Mouse (Mus musculus): ENCODE measurements around the gene 4921536K21Rik. TPM values are rescaled to one million over a fixed set of nuclear protein-coding genes. Genes with fewer than 3 reads are reported as not detected.

Gene 4921536K21Rik
- polyA plus RNA-seq, 1 experiment from 2014 or later, result not detected

GRCm38 (mm10) chr11:3903046-3903445 is 8.1 kb upstream of the 4921536K21Rik start:
- no peaks in the 10 kb centered on the region for H3K9me3 ChIP-seq (ENCODE audit: low read length)
- WGBS (ENCODE audit: insufficient replicate concordance), result 62% methylated on average over 5 of the region's 5 CpGs
- no peaks in the 10 kb centered on the region for H3K27me3 ChIP-seq (ENCODE audit: insufficient read depth, low read length)
- no peak for TF ChIP-seq CTCF (IDR thresholded peaks at IDR 0.05; ENCODE audit: low read depth)
- no peak for TF ChIP-seq EP300 (IDR thresholded peaks at IDR 0.05; ENCODE audit: low read depth)
- no peaks in the 10 kb centered on the region for H3K36me3 ChIP-seq (replicated peaks; ENCODE audit: insufficient read depth, low read length)
- H3K4me1 ChIP-seq (ENCODE audit: insufficient read depth), result no peaks in the 10 kb centered on the region
- ATAC-seq (no peak), DNase-seq (no peak)
- H3K27ac ChIP-seq (ENCODE audit: low read depth), result no peak overlapping the region
- H3K4me2 ChIP-seq (ENCODE audit: low read depth, low read length), result no peak overlapping the region
- no peak overlapping the region for H3K9ac ChIP-seq (replicated peaks)
- H3K4me3 ChIP-seq (ENCODE audit: low read depth, low read length), result no peak overlapping the region

DNA sequence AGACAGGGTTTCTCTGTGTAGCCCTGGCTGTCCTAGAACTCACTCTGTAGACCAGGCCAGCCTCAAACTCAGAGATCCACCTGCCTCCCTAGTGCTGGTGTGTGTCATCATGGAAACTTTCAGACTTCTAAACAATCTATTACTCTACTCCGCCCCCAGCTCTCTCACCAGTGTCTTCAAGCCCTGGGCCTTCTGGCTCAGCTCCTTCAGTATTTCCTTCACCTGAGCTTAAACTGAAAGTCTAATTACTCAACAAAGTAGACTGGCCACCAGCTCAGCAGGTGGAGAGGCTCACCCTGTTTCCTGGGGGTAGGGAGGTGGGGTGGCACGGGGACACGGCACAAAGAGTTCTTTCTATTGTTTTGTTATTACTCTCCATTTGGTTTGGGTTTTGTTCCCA is 7.6 kb upstream of the 4921536K21Rik start:
- H3K27ac ChIP-seq (ENCODE audit: low read depth), result no peak overlapping the region
- no peaks in the 10 kb centered on the region for H3K36me3 ChIP-seq (replicated peaks; ENCODE audit: insufficient read depth, low read length)
- no peaks in the 10 kb centered on the region for H3K9me3 ChIP-seq (ENCODE audit: low read length)
- ATAC-seq (no peak), DNase-seq (no peak)
- H3K4me3 ChIP-seq (ENCODE audit: low read depth, low read length), result no peak overlapping the region
- no peak overlapping the region for H3K4me2 ChIP-seq (ENCODE audit: low read depth, low read length)
- no peaks in the 10 kb centered on the region for H3K4me1 ChIP-seq (ENCODE audit: insufficient read depth)
- H3K9ac ChIP-seq (replicated peaks), result no peak overlapping the region
- H3K27me3 ChIP-seq (ENCODE audit: insufficient read depth, low read length), result no peaks in the 10 kb centered on the region
- no peak for TF ChIP-seq EP300 (IDR thresholded peaks at IDR 0.05; ENCODE audit: low read depth)
- TF ChIP-seq CTCF (IDR thresholded peaks at IDR 0.05; ENCODE audit: low read depth), result no peak
- WGBS (ENCODE audit: insufficient replicate concordance), result 76% methylated on average over 3 of the region's 3 CpGs

DNA sequence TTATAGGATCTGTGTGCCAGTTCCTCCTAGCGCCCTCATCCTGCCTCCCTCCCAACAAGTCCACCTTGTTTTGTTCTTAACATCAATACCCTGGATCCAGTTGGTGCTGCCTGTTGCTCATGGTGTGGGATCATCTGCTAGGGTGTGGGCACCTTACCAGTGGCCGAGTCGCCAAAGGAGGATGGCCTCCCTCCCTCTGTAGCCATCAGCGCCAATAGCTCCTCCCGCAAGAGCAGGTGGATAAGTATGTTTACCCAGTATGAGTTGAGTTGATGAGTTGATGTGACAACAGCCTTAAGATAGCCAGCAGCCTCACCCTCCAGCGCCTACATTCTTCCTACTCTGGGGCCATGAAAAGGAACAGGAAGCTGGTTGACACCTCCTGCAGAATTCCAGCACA is 5.4 kb upstream of the 4921536K21Rik start:
- Histone ChIP-seq H3K4me2 (ENCODE audit: low read depth, low read length) (no peak overlapping the region), H3K9me3 (ENCODE audit: low read length) (no peaks in the 10 kb centered on the region), H3K4me1 (ENCODE audit: insufficient read depth) (peaks cover 2% of the 10 kb centered on the region; the same call in 1 of the 2 replicates), H3K4me3 (ENCODE audit: low read depth, low read length) (no peak overlapping the region), H3K27ac (ENCODE audit: low read depth) (no peak overlapping the region), H3K36me3 (replicated peaks; ENCODE audit: insufficient read depth, low read length) (no peaks in the 10 kb centered on the region), H3K27me3 (ENCODE audit: insufficient read depth, low read length) (no peaks in the 10 kb centered on the region), H3K9ac (replicated peaks) (no peak overlapping the region)
- ATAC-seq, result no peak
- no peak for DNase-seq
- no peak for TF ChIP-seq EP300 (IDR thresholded peaks at IDR 0.05; ENCODE audit: low read depth)
- TF ChIP-seq CTCF (IDR thresholded peaks at IDR 0.05; ENCODE audit: low read depth), result no peak
- WGBS (ENCODE audit: insufficient replicate concordance), result 73% methylated on average over 6 of the region's 6 CpGs

DNA sequence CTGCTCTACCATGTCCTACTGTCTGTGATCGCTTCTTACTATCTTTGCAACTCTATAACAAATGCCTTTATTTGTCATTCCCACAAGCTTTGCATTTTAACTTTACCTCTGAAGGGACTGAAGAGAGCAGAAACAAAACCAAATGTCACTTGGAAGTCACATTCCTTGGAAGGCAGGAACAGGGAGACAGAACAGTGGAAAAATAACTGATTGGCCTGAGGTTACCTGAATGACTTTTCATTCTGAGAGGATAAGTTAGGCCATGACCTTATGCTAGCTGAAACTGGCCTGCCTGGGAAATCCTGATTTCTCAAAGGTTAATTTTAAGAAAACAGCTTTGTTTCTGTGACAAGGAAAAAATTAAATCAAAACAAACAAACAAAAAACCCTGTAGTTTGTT is 1.0 kb upstream of the 4921536K21Rik start:
- no peak for TF ChIP-seq EP300 (IDR thresholded peaks at IDR 0.05; ENCODE audit: low read depth)
- TF ChIP-seq CTCF (IDR thresholded peaks at IDR 0.05; ENCODE audit: low read depth), result no peak
- no peak overlapping the region for H3K4me2 ChIP-seq (ENCODE audit: low read depth, low read length)
- H3K9ac ChIP-seq (replicated peaks), result no peak overlapping the region
- no peaks in the 10 kb centered on the region for H3K36me3 ChIP-seq (replicated peaks; ENCODE audit: insufficient read depth, low read length)
- H3K4me1 ChIP-seq (ENCODE audit: insufficient read depth), result peaks cover 11% of the 10 kb centered on the region
- WGBS (ENCODE audit: insufficient replicate concordance), result 78% methylated on average over 1 of the region's 1 CpGs
- no peak for ATAC-seq
- H3K4me3 ChIP-seq (ENCODE audit: low read depth, low read length), result no peak overlapping the region
- H3K9me3 ChIP-seq (ENCODE audit: low read length), result no peaks in the 10 kb centered on the region
- no peaks in the 10 kb centered on the region for H3K27me3 ChIP-seq (ENCODE audit: insufficient read depth, low read length)
- H3K27ac ChIP-seq (ENCODE audit: low read depth), result no peak overlapping the region
- DNase-seq, result no peak

DNA sequence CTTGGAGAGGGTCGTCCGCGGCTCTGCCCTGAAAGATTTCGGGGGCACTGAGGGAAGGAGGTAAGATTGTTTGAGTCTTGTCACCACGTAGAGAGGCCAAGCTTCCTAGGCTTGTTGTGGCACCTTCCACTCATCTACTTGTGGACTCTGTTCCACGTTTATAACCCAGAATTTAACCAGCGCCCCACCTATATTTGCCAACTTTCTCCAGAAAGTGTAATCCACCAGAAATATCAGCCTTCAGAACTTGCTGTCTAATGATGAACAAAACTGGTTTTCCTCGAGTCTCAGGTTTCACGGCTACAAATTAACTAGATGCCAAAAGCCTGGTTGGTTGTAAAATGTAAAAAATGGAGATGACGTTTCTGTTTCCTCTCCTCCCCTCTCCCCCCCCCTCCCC is 560 bp upstream of the 4921536K21Rik start:
- Histone ChIP-seq H3K27me3 (ENCODE audit: insufficient read depth, low read length) (no peaks in the 10 kb centered on the region), H3K27ac (ENCODE audit: low read depth) (no peak overlapping the region), H3K9ac (replicated peaks) (no peak overlapping the region), H3K9me3 (ENCODE audit: low read length) (no peaks in the 10 kb centered on the region), H3K4me2 (ENCODE audit: low read depth, low read length) (peak overlapping the region; percentile 78), H3K36me3 (replicated peaks; ENCODE audit: insufficient read depth, low read length) (no peaks in the 10 kb centered on the region), H3K4me3 (ENCODE audit: low read depth, low read length) (peak overlapping the region; percentile 45), H3K4me1 (ENCODE audit: insufficient read depth) (peaks cover 11% of the 10 kb centered on the region)
- WGBS (ENCODE audit: insufficient replicate concordance), result 3% methylated on average over 10 of the region's 10 CpGs
- ATAC-seq (no peak), DNase-seq (no peak)
- no peak for TF ChIP-seq EP300 (IDR thresholded peaks at IDR 0.05; ENCODE audit: low read depth)
- no peak for TF ChIP-seq CTCF (IDR thresholded peaks at IDR 0.05; ENCODE audit: low read depth)

DNA sequence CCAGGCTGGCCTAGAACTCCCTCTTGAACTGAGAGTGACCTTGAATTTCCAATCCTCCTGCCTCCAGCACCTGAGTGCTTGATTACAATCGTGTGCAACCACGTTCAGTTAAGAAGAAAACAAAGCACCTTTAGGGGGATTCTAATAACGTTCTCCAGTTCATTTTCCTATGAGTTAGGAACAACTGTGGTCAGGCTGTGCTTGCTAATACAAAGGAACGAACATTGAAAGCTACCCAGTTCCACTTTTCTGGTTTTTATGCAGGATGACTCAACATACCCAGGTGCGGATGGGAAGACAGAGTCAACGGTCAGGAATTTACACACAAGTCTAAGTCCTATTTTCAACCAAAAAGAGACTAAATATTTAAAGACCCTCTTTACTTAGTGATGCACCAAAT is 928 bp downstream of the 4921536K21Rik start:
- Histone ChIP-seq H3K4me1 (ENCODE audit: insufficient read depth) (peaks cover 11% of the 10 kb centered on the region), H3K4me3 (ENCODE audit: low read depth, low read length) (no peak overlapping the region), H3K36me3 (replicated peaks; ENCODE audit: insufficient read depth, low read length) (no peaks in the 10 kb centered on the region), H3K9ac (replicated peaks) (no peak overlapping the region), H3K27ac (ENCODE audit: low read depth) (no peak overlapping the region), H3K27me3 (ENCODE audit: insufficient read depth, low read length) (no peaks in the 10 kb centered on the region), H3K4me2 (ENCODE audit: low read depth, low read length) (no peak overlapping the region), H3K9me3 (ENCODE audit: low read length) (no peaks in the 10 kb centered on the region)
- ATAC-seq (no peak), DNase-seq (no peak)
- WGBS (ENCODE audit: insufficient replicate concordance), result 66% methylated on average over 6 of the region's 6 CpGs
- TF ChIP-seq EP300 (IDR thresholded peaks at IDR 0.05; ENCODE audit: low read depth), result no peak
- no peak for TF ChIP-seq CTCF (IDR thresholded peaks at IDR 0.05; ENCODE audit: low read depth)

GRCm38 (mm10) chr11:3887331-3887730 is 7.6 kb downstream of the 4921536K21Rik start:
- 65% methylated on average over 5 of the region's 5 CpGs for WGBS (ENCODE audit: insufficient replicate concordance)
- no peaks in the 10 kb centered on the region for H3K4me1 ChIP-seq (ENCODE audit: insufficient read depth)
- ATAC-seq, result peak; percentile 62
- TF ChIP-seq CTCF (IDR thresholded peaks at IDR 0.05; ENCODE audit: low read depth) (no peak), EP300 (IDR thresholded peaks at IDR 0.05; ENCODE audit: low read depth) (no peak)
- H3K36me3 ChIP-seq (replicated peaks; ENCODE audit: insufficient read depth, low read length), result no peaks in the 10 kb centered on the region
- no peak overlapping the region for H3K4me3 ChIP-seq (ENCODE audit: low read depth, low read length)
- no peak for DNase-seq
- no peak overlapping the region for H3K9ac ChIP-seq (replicated peaks)
- H3K27me3 ChIP-seq (ENCODE audit: insufficient read depth, low read length), result no peaks in the 10 kb centered on the region
- no peak overlapping the region for H3K27ac ChIP-seq (ENCODE audit: low read depth)
- H3K4me2 ChIP-seq (ENCODE audit: low read depth, low read length), result no peak overlapping the region
- no peaks in the 10 kb centered on the region for H3K9me3 ChIP-seq (ENCODE audit: low read length)
